Mouse (Mus musculus) embryonic fibroblast, embryonic 13.5 days (primary cell): ENCODE results near the gene Nfkb1.

Experiments used
- CTCF ChIP-seq: IDR thresholded peaks from 2 replicates; pipeline ENCODE4 v1.5.1; 2011; ENCODE audit warnings: mild to moderate bottlenecking, control low read depth, low read length, moderate library complexity, borderline replicate concordance; ENCODE audit not compliant: insufficient read depth
- POLR2A ChIP-seq: IDR thresholded peaks from 2 replicates; pipeline ENCODE4 v1.6.1; 2011; ENCODE audit warnings: low read depth, mild to moderate bottlenecking, control low read depth, low read length, moderate library complexity

GRCm38 (mm10) chr3:135719179-135719532 is 27.8 kb upstream of the Nfkb1 start:
- TF ChIP-seq CTCF (no peak), POLR2A (no peak)
